ENCODE assay signal across 1 mouse cellular context in genomic region chr2:32582830-32583799, GRCm38 (mm10).
A peak's percentile ranks its signal among the peaks of the same experiment; 100 is the strongest.
TF ChIP-seq lines count a peak whose summit lies in the region.

No protein-coding gene starts in this region.

TF ChIP-seq in ES-E14, 5 proteins besides CTCF, POLR2A, EP300 and RAD21:
- TF ChIP-seq ZC3H11A (IDR thresholded peaks at IDR 0.05; ENCODE audit: borderline replicate concordance, low read depth, low read length) (peak; percentile 57; the same call in 1 of the 2 replicates), MAFK (IDR thresholded peaks at IDR 0.05; ENCODE audit: insufficient read depth, low read depth, low read length) (no peak)
TF ChIP-seq in ES-E14: peak in this region for 1.
